Mouse (Mus musculus) embryonic facial prominence, embryonic 13.5 days (tissue): ENCODE measurements at regions not wholly inside any gene's neighbourhood (a gene's known extent, or its start where the extent isn't known, plus 50 kb on each side); places are given as distances from the start of the nearest gene placed in this dataset.

Experiments used
- ATAC-seq: fragments of 200-750 bp; cut with Nextera tagmentation; 2 replicates; pipeline ENCODE4 v1.8.0; 2017; ENCODE audit warnings: low read depth; ENCODE audit not compliant: insufficient number of reproducible peaks, insufficient read depth, low FRiP score, low TSS enrichment
- H3K27ac ChIP-seq: fragments of 300-500 bp; sonication (generic); 2 replicates; pipeline ENCODE4 v1.5.1; 2015; ENCODE audit warnings: moderate library complexity, mild to moderate bottlenecking, inconsistent platforms
- H3K27me3 ChIP-seq: fragments of 300-500 bp; sonication (generic); 2 replicates; pipeline ENCODE4 v1.6.1; 2015; ENCODE audit warnings: mild to moderate bottlenecking, inconsistent platforms
- H3K36me3 ChIP-seq: fragments of 300-500 bp; sonication (generic); 2 replicates; pipeline ENCODE4 v1.6.1; 2015; ENCODE audit warnings: mild to moderate bottlenecking, inconsistent platforms
- H3K4me1 ChIP-seq: fragments of 300-500 bp; sonication (generic); 2 replicates; pipeline ENCODE4 v1.6.1; 2015; ENCODE audit warnings: inconsistent platforms
- H3K4me2 ChIP-seq: fragments of 300-500 bp; sonication (generic); 2 replicates; pipeline ENCODE4 v1.6.1; 2015; ENCODE audit warnings: moderate library complexity, mild to moderate bottlenecking, inconsistent platforms
- H3K4me3 ChIP-seq: fragments of 300-500 bp; sonication (generic); 2 replicates; pipeline ENCODE4 v1.5.1; 2015; ENCODE audit warnings: mild to moderate bottlenecking, inconsistent platforms
- H3K9ac ChIP-seq: fragments of 300-500 bp; sonication (generic); 2 replicates; pipeline ENCODE4 v1.6.1; 2015; ENCODE audit warnings: mild to moderate bottlenecking, inconsistent platforms
- H3K9me3 ChIP-seq: fragments of 300-500 bp; sonication (generic); 2 replicates; pipeline ENCODE4 v1.6.1; 2016; ENCODE audit warnings: inconsistent platforms
- WGBS: fragments of 180-500 bp; shearing (Covaris S2); methylation state at CpG from one replicate; pipeline ENCODE4 v1.1.7; 2015; ENCODE audit warnings: mixed read lengths; 5-methylcytosine and 5-hydroxymethylcytosine counted together

DNA sequence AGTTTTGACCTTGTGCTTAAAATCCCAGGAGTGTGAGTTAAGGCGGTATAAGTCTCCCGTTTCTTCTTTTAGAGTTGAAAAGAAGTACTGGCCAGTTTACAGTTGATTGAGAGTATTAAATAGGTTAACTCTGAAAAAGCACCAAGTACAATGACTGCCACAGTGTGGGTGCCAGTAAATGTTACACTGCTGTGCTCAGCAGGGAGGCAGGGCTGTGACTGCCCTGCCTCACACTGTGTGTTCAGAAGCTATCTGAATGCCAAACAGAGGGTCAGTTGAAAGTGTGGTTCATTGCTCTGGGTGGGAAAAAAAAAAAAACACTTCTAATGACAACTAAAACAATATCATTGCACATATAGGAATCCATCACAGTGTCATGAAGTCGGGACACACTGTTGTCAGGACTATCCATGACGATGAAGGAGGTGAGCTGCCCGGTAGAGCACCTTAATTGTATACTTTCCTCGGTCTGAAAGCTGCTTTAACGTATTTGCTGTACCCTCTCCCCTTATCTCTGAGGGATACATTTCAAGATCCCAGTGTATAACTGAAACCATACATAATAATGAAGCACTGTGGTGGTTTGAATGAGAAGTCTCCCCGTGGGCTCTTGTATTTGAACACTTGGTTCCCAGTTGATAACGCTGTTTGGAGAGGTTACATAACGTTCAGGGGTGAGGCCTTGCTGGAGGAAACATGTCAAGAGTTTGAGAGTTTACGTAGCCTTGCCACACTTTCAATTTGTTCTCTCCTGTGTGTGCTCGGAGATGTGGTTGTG lies 146.9 kb downstream of the Tm2d1 start:
- H3K4me3 ChIP-seq = no peak overlapping the region
- peaks cover 6% of the 10 kb centered on the region; the same call in 1 of the 2 replicates for H3K27me3 ChIP-seq
- 61% methylated on average over 12 of the region's 12 CpGs for WGBS
- no peaks in the 10 kb centered on the region for H3K36me3 ChIP-seq
- ATAC-seq = no peak
- no peaks in the 10 kb centered on the region for H3K9me3 ChIP-seq
- H3K4me2 ChIP-seq = no peak overlapping the region
- H3K27ac ChIP-seq = peak overlapping the region; percentile 22; the same call in 1 of the 2 replicates
- no peak overlapping the region for H3K9ac ChIP-seq
- peaks cover 23% of the 10 kb centered on the region for H3K4me1 ChIP-seq

DNA sequence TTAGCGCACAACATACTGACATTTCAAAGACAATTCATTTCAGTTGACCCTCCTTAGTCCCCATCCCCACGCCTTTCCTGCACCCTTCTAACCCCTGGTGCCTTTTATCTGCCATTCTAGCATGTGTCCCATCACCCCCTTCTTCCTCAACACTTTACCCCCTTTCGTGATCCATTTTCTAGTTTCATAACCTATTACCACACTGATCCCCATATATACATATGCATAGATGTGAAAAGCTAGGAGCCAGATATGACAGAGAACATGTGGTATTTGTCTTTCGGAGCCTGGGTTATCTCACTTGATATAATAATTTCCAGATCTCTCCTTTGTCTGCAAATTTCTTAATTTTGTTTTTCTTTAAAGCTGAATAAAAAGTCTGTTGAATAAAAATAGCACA lies 154.9 kb downstream of the Tm2d1 start:
- peaks cover 11% of the 10 kb centered on the region for H3K4me1 ChIP-seq
- H3K27me3 ChIP-seq = no peaks in the 10 kb centered on the region
- no peak overlapping the region for H3K4me2 ChIP-seq
- no peak overlapping the region for H3K9ac ChIP-seq
- 73% methylated on average over 4 of the region's 4 CpGs for WGBS
- no peak overlapping the region for H3K27ac ChIP-seq
- no peak for ATAC-seq
- no peaks in the 10 kb centered on the region for H3K36me3 ChIP-seq
- H3K4me3 ChIP-seq = no peak overlapping the region
- H3K9me3 ChIP-seq = no peaks in the 10 kb centered on the region

DNA sequence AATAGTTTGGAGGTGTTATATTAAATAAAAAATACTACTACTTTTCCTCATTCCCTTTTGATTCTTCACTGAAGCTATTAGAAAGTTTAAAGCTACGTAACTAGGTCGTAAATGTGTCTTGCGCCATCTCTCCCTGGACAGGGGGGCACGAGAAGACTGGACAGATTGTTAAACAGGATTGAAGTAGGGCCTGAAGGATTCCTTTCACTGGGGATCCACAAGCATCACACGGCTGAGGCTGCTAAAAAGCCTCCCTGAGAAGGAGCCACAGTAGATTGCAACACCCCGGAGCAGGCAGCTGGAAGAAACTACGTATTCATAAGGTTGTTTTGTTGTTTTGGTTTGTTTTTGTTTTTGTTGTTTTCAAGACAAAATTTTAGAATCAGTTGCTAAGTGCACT lies 158.7 kb downstream of the Tm2d1 start:
- H3K4me3 ChIP-seq = no peak overlapping the region
- peaks cover 15% of the 10 kb centered on the region for H3K4me1 ChIP-seq
- ATAC-seq = no peak
- no peak overlapping the region for H3K4me2 ChIP-seq
- H3K27me3 ChIP-seq = no peaks in the 10 kb centered on the region
- H3K9ac ChIP-seq = no peak overlapping the region
- no peaks in the 10 kb centered on the region for H3K9me3 ChIP-seq
- no peak overlapping the region; the same call in 1 of the 2 replicates for H3K27ac ChIP-seq
- WGBS = 53% methylated on average over 7 of the region's 7 CpGs
- H3K36me3 ChIP-seq = no peaks in the 10 kb centered on the region

DNA sequence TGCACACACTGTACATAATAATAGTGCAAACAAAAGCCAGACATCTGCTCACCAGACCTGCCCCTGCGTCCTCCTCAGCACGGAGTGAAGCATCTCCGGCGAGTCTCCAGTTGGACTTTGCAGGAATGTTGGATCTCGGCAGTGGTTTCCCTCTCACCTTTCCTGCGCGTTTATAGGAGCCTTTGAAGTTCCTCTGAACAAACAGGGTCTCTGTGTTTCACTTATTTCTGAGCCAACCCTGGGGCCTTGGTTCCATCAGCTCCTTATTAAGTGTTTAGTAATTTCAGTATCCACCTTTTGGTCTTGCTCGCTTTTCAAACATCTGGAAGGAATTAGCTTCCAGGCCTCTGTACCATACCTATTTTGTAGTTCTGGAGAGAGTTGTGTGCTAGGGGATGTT lies 159.7 kb downstream of the Tm2d1 start:
- Histone ChIP-seq H3K27me3 (no peaks in the 10 kb centered on the region), H3K4me3 (no peak overlapping the region), H3K9ac (no peak overlapping the region), H3K4me2 (peak overlapping the region; percentile 35), H3K27ac (peak overlapping the region; percentile 63), H3K4me1 (peaks cover 15% of the 10 kb centered on the region), H3K36me3 (no peaks in the 10 kb centered on the region), H3K9me3 (no peaks in the 10 kb centered on the region)
- WGBS = 12% methylated on average over 8 of the region's 8 CpGs
- no peak for ATAC-seq

DNA sequence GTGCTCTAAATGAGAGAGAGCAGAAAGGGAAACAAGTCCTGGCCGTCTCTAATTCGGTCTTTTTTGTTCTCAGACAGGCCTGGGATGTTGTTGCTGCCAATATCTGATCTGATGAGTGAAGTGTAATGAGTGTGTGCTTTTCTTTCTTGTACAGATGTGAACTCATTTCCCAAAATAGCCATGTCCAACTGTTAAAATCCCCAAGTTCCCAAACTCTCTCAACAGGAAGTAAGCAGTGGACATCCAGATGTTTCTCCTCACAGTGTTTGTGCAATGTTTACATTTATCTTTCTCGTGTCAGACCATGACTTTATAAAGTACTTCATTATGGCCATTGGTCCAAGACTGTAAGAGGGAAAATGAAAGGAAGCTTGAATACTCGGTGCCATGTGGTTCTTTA lies 161.5 kb downstream of the Tm2d1 start:
- 72% methylated on average over 4 of the region's 4 CpGs for WGBS
- Histone ChIP-seq H3K4me2 (no peak overlapping the region), H3K27me3 (no peaks in the 10 kb centered on the region), H3K9me3 (no peaks in the 10 kb centered on the region), H3K27ac (no peak overlapping the region), H3K36me3 (no peaks in the 10 kb centered on the region), H3K9ac (no peak overlapping the region), H3K4me3 (no peak overlapping the region), H3K4me1 (peaks cover 15% of the 10 kb centered on the region)
- no peak for ATAC-seq

DNA sequence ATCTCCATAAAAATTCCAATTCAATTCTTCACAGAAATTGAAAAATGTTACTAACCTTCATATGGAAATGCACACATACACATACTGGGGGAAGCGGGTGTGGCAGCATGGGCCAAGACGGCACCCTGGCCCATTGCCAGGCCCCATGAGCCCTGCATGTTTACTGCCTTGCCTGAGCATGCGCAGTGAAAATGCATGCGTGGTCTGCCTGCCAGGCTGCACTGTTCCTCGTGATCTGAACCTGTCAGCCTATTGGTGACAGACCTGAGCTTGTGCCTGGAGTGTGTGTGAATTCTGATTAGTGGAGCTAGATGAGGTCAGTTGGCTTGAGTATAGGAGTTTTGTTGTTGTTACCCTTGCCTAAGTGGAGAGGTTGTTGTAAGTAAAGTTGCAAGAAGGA lies 167.9 kb downstream of the Tm2d1 start:
- H3K9ac ChIP-seq = no peak overlapping the region
- no peak overlapping the region for H3K27ac ChIP-seq
- no peaks in the 10 kb centered on the region for H3K36me3 ChIP-seq
- H3K4me2 ChIP-seq = no peak overlapping the region
- H3K4me3 ChIP-seq = no peak overlapping the region
- no peaks in the 10 kb centered on the region for H3K9me3 ChIP-seq
- no peaks in the 10 kb centered on the region for H3K4me1 ChIP-seq
- H3K27me3 ChIP-seq = no peaks in the 10 kb centered on the region
- no peak for ATAC-seq
- WGBS = 81% methylated on average over 5 of the region's 5 CpGs

DNA sequence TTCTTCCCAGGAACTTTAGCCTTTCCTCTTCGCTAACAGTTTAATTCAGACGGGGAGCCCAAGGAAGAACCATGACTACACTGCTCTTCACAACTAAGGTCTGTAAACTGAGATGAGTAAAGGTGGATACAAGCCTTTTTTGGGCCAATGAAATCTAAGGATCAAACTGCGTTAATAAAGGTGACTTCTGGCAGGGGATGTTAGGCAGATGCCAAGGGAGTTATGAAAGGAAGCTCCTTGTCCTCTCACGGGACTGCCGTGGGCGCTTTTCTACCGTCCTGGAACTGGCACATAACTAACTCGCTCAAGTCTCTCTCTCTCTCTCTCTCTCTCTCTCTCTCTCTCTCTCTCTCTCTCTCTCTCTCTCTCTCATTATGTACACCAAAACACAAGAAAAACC lies 175.7 kb downstream of the Tm2d1 start:
- Histone ChIP-seq H3K4me2 (no peak overlapping the region), H3K9me3 (no peaks in the 10 kb centered on the region), H3K27ac (no peak overlapping the region), H3K9ac (no peak overlapping the region), H3K36me3 (no peaks in the 10 kb centered on the region), H3K4me1 (no peaks in the 10 kb centered on the region), H3K27me3 (no peaks in the 10 kb centered on the region), H3K4me3 (no peak overlapping the region)
- WGBS = 82% methylated on average over 8 of the region's 8 CpGs
- no peak for ATAC-seq

DNA sequence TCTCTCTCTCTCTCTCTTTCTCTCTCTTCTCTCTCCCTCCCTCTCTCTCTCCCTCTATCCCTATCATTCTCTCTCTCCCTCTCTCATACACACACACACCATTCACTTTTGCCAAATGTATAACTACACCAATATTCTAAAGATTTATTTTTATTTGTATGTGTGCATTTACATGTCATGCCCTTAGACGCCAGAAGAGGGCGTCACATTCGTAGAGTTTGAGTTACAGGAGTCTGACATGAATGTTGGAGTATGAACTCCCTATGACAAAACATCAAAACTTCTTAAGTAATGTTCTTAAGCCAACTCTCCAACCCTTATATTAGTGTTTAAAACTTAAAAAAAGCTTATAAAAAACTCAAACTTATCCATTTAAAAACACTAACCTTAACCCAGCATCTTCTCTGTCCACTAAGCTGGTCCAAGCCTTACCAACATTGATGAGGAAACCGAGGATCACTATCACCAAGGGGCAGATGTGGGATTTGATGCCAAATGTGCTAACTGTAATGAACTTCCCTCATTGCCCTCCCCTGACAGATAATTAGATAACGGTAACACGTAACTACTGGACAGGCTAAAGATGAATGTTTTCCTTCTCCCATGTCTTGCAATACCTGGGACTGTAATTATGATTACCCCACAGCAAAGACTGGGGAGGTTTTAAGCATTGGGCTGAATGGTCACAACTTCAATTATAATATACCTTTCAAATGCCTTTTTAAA lies 176.7 kb downstream of the Tm2d1 start:
- Histone ChIP-seq H3K9me3 (no peaks in the 10 kb centered on the region), H3K4me2 (no peak overlapping the region), H3K9ac (no peak overlapping the region), H3K4me3 (no peak overlapping the region), H3K36me3 (no peaks in the 10 kb centered on the region), H3K27ac (no peak overlapping the region), H3K27me3 (no peaks in the 10 kb centered on the region), H3K4me1 (no peaks in the 10 kb centered on the region)
- 50% methylated on average over 6 of the region's 6 CpGs for WGBS
- ATAC-seq = no peak

DNA sequence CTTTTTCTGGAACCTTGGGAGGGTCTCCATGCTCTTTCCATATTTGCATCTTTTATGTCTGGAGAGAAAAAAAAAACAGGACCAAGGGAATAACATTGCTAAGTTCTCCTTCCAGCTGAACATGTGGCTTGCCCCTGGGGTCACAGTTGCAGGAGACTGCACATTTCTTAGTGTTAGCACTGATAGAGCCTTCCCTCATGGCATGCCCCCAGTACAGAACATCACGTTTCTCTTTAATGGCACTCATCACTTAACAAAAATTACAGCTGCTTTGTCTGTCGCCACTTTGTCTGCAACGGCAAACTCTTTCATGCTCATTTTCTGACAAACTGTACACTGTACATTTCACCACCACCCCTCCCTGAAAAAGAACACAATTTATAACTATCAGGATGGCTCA lies 180.0 kb downstream of the Tm2d1 start:
- Histone ChIP-seq H3K4me3 (no peak overlapping the region), H3K9me3 (no peaks in the 10 kb centered on the region), H3K9ac (no peak overlapping the region), H3K4me2 (no peak overlapping the region), H3K27ac (no peak overlapping the region), H3K4me1 (no peaks in the 10 kb centered on the region), H3K36me3 (no peaks in the 10 kb centered on the region), H3K27me3 (no peaks in the 10 kb centered on the region)
- ATAC-seq = no peak
- 69% methylated on average over 3 of the region's 3 CpGs for WGBS

DNA sequence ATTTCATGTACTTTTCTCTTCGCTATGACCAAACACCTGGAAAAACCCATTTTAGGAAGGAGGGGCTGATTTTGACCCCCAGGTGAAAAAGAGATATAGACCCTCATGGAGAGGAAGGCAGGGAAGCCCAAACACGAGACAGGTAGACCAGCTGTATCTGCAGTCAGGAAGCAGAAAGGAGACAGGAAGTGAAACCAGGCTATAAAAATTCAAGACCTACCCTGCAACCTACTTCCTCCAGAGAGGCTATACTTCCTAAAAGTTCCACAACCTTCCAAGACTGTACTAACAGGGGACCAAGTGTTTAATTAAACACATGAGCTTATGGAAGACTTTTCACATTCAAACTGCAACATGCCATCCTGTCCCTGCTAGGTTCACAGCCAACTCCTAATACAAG lies 180.9 kb downstream of the Tm2d1 start:
- no peak overlapping the region for H3K27ac ChIP-seq
- no peaks in the 10 kb centered on the region for H3K36me3 ChIP-seq
- no peaks in the 10 kb centered on the region for H3K9me3 ChIP-seq
- H3K9ac ChIP-seq = no peak overlapping the region
- no peaks in the 10 kb centered on the region for H3K4me1 ChIP-seq
- H3K4me3 ChIP-seq = no peak overlapping the region
- ATAC-seq = no peak
- WGBS = 85% methylated on average over 2 of the region's 2 CpGs
- no peaks in the 10 kb centered on the region for H3K27me3 ChIP-seq
- no peak overlapping the region for H3K4me2 ChIP-seq

DNA sequence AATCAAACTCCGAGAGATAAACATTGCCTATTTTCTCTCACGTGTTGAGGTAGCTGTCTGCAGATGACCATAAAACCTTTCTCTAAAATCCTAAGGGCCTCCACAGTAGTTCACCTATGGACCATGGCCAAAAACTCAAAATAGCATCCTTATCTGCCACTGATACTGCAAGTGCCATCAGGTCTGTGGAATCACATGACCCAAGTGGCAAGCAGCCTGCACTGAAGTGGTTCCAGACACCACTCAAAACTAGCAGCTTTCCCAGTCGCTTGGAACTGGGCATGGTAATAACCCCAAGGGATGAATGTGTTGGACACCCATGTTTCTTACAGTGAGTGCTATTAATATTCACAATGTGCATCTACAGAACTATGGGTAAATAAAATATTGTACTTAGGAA lies 182.0 kb downstream of the Tm2d1 start:
- Histone ChIP-seq H3K9me3 (no peaks in the 10 kb centered on the region), H3K9ac (no peak overlapping the region), H3K4me3 (no peak overlapping the region), H3K27ac (no peak overlapping the region), H3K27me3 (no peaks in the 10 kb centered on the region), H3K4me2 (no peak overlapping the region), H3K4me1 (no peaks in the 10 kb centered on the region), H3K36me3 (no peaks in the 10 kb centered on the region)
- 77% methylated on average over 3 of the region's 3 CpGs for WGBS
- no peak for ATAC-seq

DNA sequence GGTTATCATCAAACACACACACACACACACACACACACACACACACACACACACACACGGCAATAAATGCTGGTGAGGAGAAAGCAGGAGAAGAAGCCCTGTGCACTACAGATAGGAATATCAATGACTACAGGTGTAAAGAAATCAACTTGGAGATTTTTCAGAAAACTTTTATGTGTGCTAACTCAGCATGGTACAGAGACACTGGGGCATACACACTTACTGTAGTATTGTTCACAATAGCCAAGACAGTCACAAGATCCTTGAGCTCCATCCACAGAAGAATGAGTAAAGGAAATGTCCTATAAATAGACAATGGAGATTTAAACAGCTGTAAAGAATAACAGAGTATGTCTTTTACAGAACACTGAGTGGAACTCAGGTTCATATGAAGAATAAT lies 182.4 kb downstream of the Tm2d1 start:
- Histone ChIP-seq H3K4me2 (no peak overlapping the region), H3K27me3 (no peaks in the 10 kb centered on the region), H3K4me3 (no peak overlapping the region), H3K9me3 (no peaks in the 10 kb centered on the region), H3K27ac (no peak overlapping the region), H3K9ac (no peak overlapping the region), H3K36me3 (no peaks in the 10 kb centered on the region), H3K4me1 (no peaks in the 10 kb centered on the region)
- 78% methylated on average over 1 of the region's 1 CpGs for WGBS
- no peak for ATAC-seq
